Mouse (Mus musculus): ENCODE data around the gene Ccdc9b. TPM values are rescaled to one million over a fixed set of nuclear protein-coding genes. Genes with fewer than 3 reads are reported as not detected.

The Ccdc9b gene
- polyA plus RNA-seq, 1 experiment from 2014 or later = 0.83 TPM

- Histone ChIP-seq H3K4me2 (peak overlapping the region; percentile 45), H3K36me3 (no peaks in the 10 kb centered on the region), H3K27ac (no peak overlapping the region), H3K9me3 (no peaks in the 10 kb centered on the region), H3K9ac (peak overlapping the region; percentile 57), H3K4me1 (peaks cover 7% of the 10 kb centered on the region; the same call in 1 of the 2 replicates), H3K4me3 (peak overlapping the region; percentile 16; the same call in 1 of the 2 replicates), H3K27me3 (peaks cover 25% of the 10 kb centered on the region)
- no peak for ATAC-seq (ENCODE audit: insufficient number of reproducible peaks, insufficient read depth, low FRiP score, low TSS enrichment, low read depth)
- 54% methylated on average over 12 of the region's 12 CpGs for WGBS
Observed at GRCm38 (mm10) chr2:118790221-118790550, 27.7 kb upstream of the Ccdc9b start.

- no peak overlapping the region for H3K4me2 ChIP-seq
- no peaks in the 10 kb centered on the region for H3K9me3 ChIP-seq
- peaks cover 7% of the 10 kb centered on the region; the same call in 1 of the 2 replicates for H3K4me1 ChIP-seq
- no peak for ATAC-seq (ENCODE audit: insufficient number of reproducible peaks, insufficient read depth, low FRiP score, low TSS enrichment, low read depth)
- peaks cover 27% of the 10 kb centered on the region for H3K27me3 ChIP-seq
- H3K9ac ChIP-seq = no peak overlapping the region
- H3K4me3 ChIP-seq = no peak overlapping the region
- no peaks in the 10 kb centered on the region for H3K36me3 ChIP-seq
- H3K27ac ChIP-seq = no peak overlapping the region
- 88% methylated on average over 11 of the region's 11 CpGs for WGBS
Observed at GRCm38 (mm10) chr2:118789501-118789900, 27.0 kb upstream of the Ccdc9b start.

GRCm38 (mm10) chr2:118786525-118786924 lies 24.1 kb upstream of the Ccdc9b start:
- H3K27me3 ChIP-seq = peaks cover 24% of the 10 kb centered on the region

GRCm38 (mm10) chr2:118783663-118784062 lies 21.2 kb upstream of the Ccdc9b start:
- Histone ChIP-seq H3K27me3 (peaks cover 20% of the 10 kb centered on the region), H3K36me3 (no peaks in the 10 kb centered on the region), H3K27ac (no peak overlapping the region), H3K4me1 (peaks cover 13% of the 10 kb centered on the region), H3K4me3 (no peak overlapping the region), H3K4me2 (no peak overlapping the region), H3K9me3 (no peaks in the 10 kb centered on the region), H3K9ac (no peak overlapping the region)
- WGBS = 90% methylated on average over 7 of the region's 7 CpGs
- ATAC-seq (ENCODE audit: insufficient number of reproducible peaks, insufficient read depth, low FRiP score, low TSS enrichment, low read depth) = no peak

More at GRCm38 (mm10) chr2:118786525-118786924, 24.1 kb upstream of the Ccdc9b start:
- Histone ChIP-seq H3K9me3 (no peaks in the 10 kb centered on the region), H3K27ac (no peak overlapping the region), H3K4me2 (no peak overlapping the region), H3K4me1 (peaks cover 7% of the 10 kb centered on the region; the same call in 1 of the 2 replicates), H3K36me3 (no peaks in the 10 kb centered on the region), H3K9ac (no peak overlapping the region), H3K4me3 (no peak overlapping the region)
- no peak for ATAC-seq (ENCODE audit: insufficient number of reproducible peaks, insufficient read depth, low FRiP score, low TSS enrichment, low read depth)
- 88% methylated on average over 5 of the region's 5 CpGs for WGBS

GRCm38 (mm10) chr2:118783093-118783492 lies 20.6 kb upstream of the Ccdc9b start:
- WGBS = 44% methylated on average over 5 of the region's 5 CpGs
- peaks cover 20% of the 10 kb centered on the region for H3K27me3 ChIP-seq
- no peaks in the 10 kb centered on the region for H3K9me3 ChIP-seq
- H3K4me2 ChIP-seq = no peak overlapping the region
- no peak for ATAC-seq (ENCODE audit: insufficient number of reproducible peaks, insufficient read depth, low FRiP score, low TSS enrichment, low read depth)
- H3K9ac ChIP-seq = peak overlapping the region; percentile 11; the same call in 1 of the 2 replicates
- H3K4me3 ChIP-seq = no peak overlapping the region
- H3K4me1 ChIP-seq = peaks cover 13% of the 10 kb centered on the region
- H3K36me3 ChIP-seq = no peaks in the 10 kb centered on the region
- H3K27ac ChIP-seq = no peak overlapping the region

- H3K27ac ChIP-seq = no peak overlapping the region
- ATAC-seq (ENCODE audit: insufficient number of reproducible peaks, insufficient read depth, low FRiP score, low TSS enrichment, low read depth) = no peak
Observed at GRCm38 (mm10) chr2:118782303-118782702, 19.8 kb upstream of the Ccdc9b start.

GRCm38 (mm10) chr2:118781115-118781514 lies 18.7 kb upstream of the Ccdc9b start:
- Histone ChIP-seq H3K9ac (no peak overlapping the region), H3K9me3 (no peaks in the 10 kb centered on the region), H3K27ac (no peak overlapping the region), H3K36me3 (no peaks in the 10 kb centered on the region), H3K27me3 (peaks cover 16% of the 10 kb centered on the region), H3K4me1 (peaks cover 13% of the 10 kb centered on the region), H3K4me2 (no peak overlapping the region), H3K4me3 (no peak overlapping the region)
- ATAC-seq (ENCODE audit: insufficient number of reproducible peaks, insufficient read depth, low FRiP score, low TSS enrichment, low read depth) = no peak
- 57% methylated on average over 1 of the region's 1 CpGs for WGBS

More at GRCm38 (mm10) chr2:118782303-118782702, 19.8 kb upstream of the Ccdc9b start:
- Histone ChIP-seq H3K36me3 (no peaks in the 10 kb centered on the region), H3K27me3 (peaks cover 20% of the 10 kb centered on the region), H3K4me2 (no peak overlapping the region), H3K9ac (no peak overlapping the region), H3K4me3 (no peak overlapping the region), H3K9me3 (no peaks in the 10 kb centered on the region), H3K4me1 (peaks cover 13% of the 10 kb centered on the region)
- 46% methylated on average over 4 of the region's 4 CpGs for WGBS

- Histone ChIP-seq H3K27me3 (peaks cover 13% of the 10 kb centered on the region), H3K36me3 (no peaks in the 10 kb centered on the region), H3K27ac (no peak within 1 kb of the TSS), H3K4me2 (peak within 1 kb of the TSS; percentile 68), H3K9ac (peak within 1 kb of the TSS; percentile 17; the same call in 1 of the 2 replicates), H3K4me3 (peak within 1 kb of the TSS; percentile 41), H3K9me3 (no peaks in the 10 kb centered on the region), H3K4me1 (peaks cover 18% of the 10 kb centered on the region)
- peak; percentile 81 for ATAC-seq (ENCODE audit: insufficient number of reproducible peaks, insufficient read depth, low FRiP score, low TSS enrichment, low read depth)
- 11% methylated on average over 39 of the region's 39 CpGs for WGBS
Observed at GRCm38 (mm10) chr2:118779504-118780480, 17.3 kb upstream of the Ccdc9b start, which contains the start of gene Disp2. TSS of gene Disp2 (plus strand) at chr2:118779719.

GRCm38 (mm10) chr2:118779065-118779464 lies 16.6 kb upstream of the Ccdc9b start:
- H3K4me3 ChIP-seq = peak overlapping the region; percentile 41
- no peaks in the 10 kb centered on the region for H3K9me3 ChIP-seq
- H3K9ac ChIP-seq = peak overlapping the region; percentile 17; the same call in 1 of the 2 replicates
- peaks cover 18% of the 10 kb centered on the region for H3K4me1 ChIP-seq
- peaks cover 13% of the 10 kb centered on the region for H3K27me3 ChIP-seq
- H3K4me2 ChIP-seq = peak overlapping the region; percentile 68
- no peaks in the 10 kb centered on the region for H3K36me3 ChIP-seq
- H3K27ac ChIP-seq = no peak overlapping the region
- WGBS = 8% methylated on average over 10 of the region's 10 CpGs
- ATAC-seq (ENCODE audit: insufficient number of reproducible peaks, insufficient read depth, low FRiP score, low TSS enrichment, low read depth) = no peak

GRCm38 (mm10) chr2:118778418-118778817 lies 16.0 kb upstream of the Ccdc9b start:
- no peak overlapping the region for H3K4me2 ChIP-seq
- H3K36me3 ChIP-seq = no peaks in the 10 kb centered on the region
- peaks cover 13% of the 10 kb centered on the region for H3K27me3 ChIP-seq
- no peak for ATAC-seq (ENCODE audit: insufficient number of reproducible peaks, insufficient read depth, low FRiP score, low TSS enrichment, low read depth)
- WGBS = 74% methylated on average over 4 of the region's 4 CpGs
- H3K27ac ChIP-seq = no peak overlapping the region
- H3K9me3 ChIP-seq = no peaks in the 10 kb centered on the region
- H3K9ac ChIP-seq = no peak overlapping the region
- peaks cover 18% of the 10 kb centered on the region for H3K4me1 ChIP-seq
- no peak overlapping the region for H3K4me3 ChIP-seq

- Histone ChIP-seq H3K27ac (no peak overlapping the region), H3K9ac (no peak overlapping the region), H3K4me1 (peaks cover 18% of the 10 kb centered on the region), H3K36me3 (no peaks in the 10 kb centered on the region), H3K27me3 (peaks cover 13% of the 10 kb centered on the region), H3K4me3 (no peak overlapping the region), H3K9me3 (no peaks in the 10 kb centered on the region), H3K4me2 (no peak overlapping the region)
- WGBS = 66% methylated on average over 2 of the region's 2 CpGs
- no peak for ATAC-seq (ENCODE audit: insufficient number of reproducible peaks, insufficient read depth, low FRiP score, low TSS enrichment, low read depth)
Observed at GRCm38 (mm10) chr2:118776295-118776694, 13.8 kb upstream of the Ccdc9b start.

GRCm38 (mm10) chr2:118775846-118776245 lies 13.4 kb upstream of the Ccdc9b start:
- H3K36me3 ChIP-seq = no peaks in the 10 kb centered on the region
- no peak overlapping the region for H3K4me2 ChIP-seq
- WGBS = 77% methylated on average over 4 of the region's 4 CpGs
- H3K4me3 ChIP-seq = no peak overlapping the region
- H3K9me3 ChIP-seq = no peaks in the 10 kb centered on the region
- H3K27ac ChIP-seq = no peak overlapping the region
- H3K9ac ChIP-seq = no peak overlapping the region
- peaks cover 18% of the 10 kb centered on the region for H3K4me1 ChIP-seq
- no peak for ATAC-seq (ENCODE audit: insufficient number of reproducible peaks, insufficient read depth, low FRiP score, low TSS enrichment, low read depth)
- peaks cover 10% of the 10 kb centered on the region for H3K27me3 ChIP-seq
